Mouse (Mus musculus): ENCODE results near the gene Ceacam20. TPM values are rescaled to one million over a fixed set of nuclear protein-coding genes. Genes with fewer than 3 reads are reported as not detected.
"Not testable (repeated sequence)": the region's sequence is repeated elsewhere in the genome, so short reads cannot be mapped to it uniquely, and the experiment has no call there.

Gene Ceacam20
- polyA plus RNA-seq, 1 experiment from 2014 or later: not detected

GRCm38 (mm10) chr7:19962423-19962822, 2.8 kb upstream of the Ceacam20 start:
- no peak overlapping the region for H3K4me2 ChIP-seq (ENCODE audit: low read length)
- no peaks in the 10 kb centered on the region for H3K9me3 ChIP-seq (replicated peaks; ENCODE audit: control insufficient read depth, low read length)
- 65% methylated on average over 1 of the region's 1 CpGs for WGBS
- H3K36me3 ChIP-seq (ENCODE audit: control insufficient read depth, insufficient read depth, low read length): no peaks in the 10 kb centered on the region
- no peaks in the 10 kb centered on the region for H3K27me3 ChIP-seq (replicated peaks; ENCODE audit: control insufficient read depth, insufficient read depth, low read length)
- no peak overlapping the region for H3K9ac ChIP-seq (ENCODE audit: low read length)
- no peak for DNase-seq (ENCODE audit: low spot score)
- H3K27ac ChIP-seq (ENCODE audit: low read depth, low read length): no peak overlapping the region
- ATAC-seq: no peak
- no peak overlapping the region for H3K4me3 ChIP-seq (ENCODE audit: low read depth, low read length)
- H3K4me1 ChIP-seq (ENCODE audit: control insufficient read depth, insufficient read depth, low read length): no peaks in the 10 kb centered on the region

- WGBS: 75% methylated on average over 3 of the region's 3 CpGs
- Histone ChIP-seq H3K27me3 (replicated peaks; ENCODE audit: control insufficient read depth, insufficient read depth, low read length) (no peaks in the 10 kb centered on the region), H3K4me2 (ENCODE audit: low read length) (no peak overlapping the region), H3K27ac (ENCODE audit: low read depth, low read length) (no peak overlapping the region), H3K4me1 (ENCODE audit: control insufficient read depth, insufficient read depth, low read length) (no peaks in the 10 kb centered on the region), H3K36me3 (ENCODE audit: control insufficient read depth, insufficient read depth, low read length) (no peaks in the 10 kb centered on the region), H3K9me3 (replicated peaks; ENCODE audit: control insufficient read depth, low read length) (0 out of 2 replicates have a peak, but pooled peaks cover 4% of the 10 kb centered on the region), H3K9ac (ENCODE audit: low read length) (no peak overlapping the region), H3K4me3 (ENCODE audit: low read depth, low read length) (no peak overlapping the region)
- ATAC-seq: no peak
- DNase-seq (ENCODE audit: low spot score): no peak
Observed at GRCm38 (mm10) chr7:19969106-19969505, 3.9 kb downstream of the Ceacam20 start.

- no peak overlapping the region for H3K9ac ChIP-seq (ENCODE audit: low read length)
- 96% methylated on average over 4 of the region's 4 CpGs for WGBS
- no peak for ATAC-seq
Observed at GRCm38 (mm10) chr7:19969541-19970090, 4.4 kb downstream of the Ceacam20 start.

GRCm38 (mm10) chr7:19970196-19970595, 5.0 kb downstream of the Ceacam20 start:
- 0 out of 2 replicates have a peak, but pooled peaks cover 4% of the 10 kb centered on the region for H3K9me3 ChIP-seq (replicated peaks; ENCODE audit: control insufficient read depth, low read length)
- H3K4me3 ChIP-seq (ENCODE audit: low read depth, low read length): no peak overlapping the region
- H3K9ac ChIP-seq (ENCODE audit: low read length): no peak overlapping the region
- 91% methylated on average over 8 of the region's 8 CpGs for WGBS
- H3K27ac ChIP-seq (ENCODE audit: low read depth, low read length): no peak overlapping the region
- H3K4me1 ChIP-seq (ENCODE audit: control insufficient read depth, insufficient read depth, low read length): no peaks in the 10 kb centered on the region
- H3K4me2 ChIP-seq (ENCODE audit: low read length): no peak overlapping the region
- DNase-seq (ENCODE audit: low spot score) (no peak), ATAC-seq (no peak)
- no peaks in the 10 kb centered on the region for H3K27me3 ChIP-seq (replicated peaks; ENCODE audit: control insufficient read depth, insufficient read depth, low read length)
- H3K36me3 ChIP-seq (ENCODE audit: control insufficient read depth, insufficient read depth, low read length): no peaks in the 10 kb centered on the region

More at GRCm38 (mm10) chr7:19969541-19970090, 4.4 kb downstream of the Ceacam20 start:
- DNase-seq (ENCODE audit: low spot score): no peak
- H3K27me3 ChIP-seq (replicated peaks; ENCODE audit: control insufficient read depth, insufficient read depth, low read length): no peaks in the 10 kb centered on the region
- no peaks in the 10 kb centered on the region for H3K36me3 ChIP-seq (ENCODE audit: control insufficient read depth, insufficient read depth, low read length)
- 0 out of 2 replicates have a peak, but pooled peaks cover 4% of the 10 kb centered on the region for H3K9me3 ChIP-seq (replicated peaks; ENCODE audit: control insufficient read depth, low read length)
- no peak overlapping the region for H3K4me2 ChIP-seq (ENCODE audit: low read length)
- no peak overlapping the region for H3K4me3 ChIP-seq (ENCODE audit: low read depth, low read length)
- no peaks in the 10 kb centered on the region for H3K4me1 ChIP-seq (ENCODE audit: control insufficient read depth, insufficient read depth, low read length)
- H3K27ac ChIP-seq (ENCODE audit: low read depth, low read length): no peak overlapping the region

GRCm38 (mm10) chr7:19971516-19971915, 6.3 kb downstream of the Ceacam20 start:
- no peak for DNase-seq (ENCODE audit: low spot score)
- no peak overlapping the region for H3K4me3 ChIP-seq (ENCODE audit: low read depth, low read length)
- H3K36me3 ChIP-seq (ENCODE audit: control insufficient read depth, insufficient read depth, low read length): no peaks in the 10 kb centered on the region
- no peak overlapping the region for H3K4me2 ChIP-seq (ENCODE audit: low read length)
- 0 out of 2 replicates have a peak, but pooled peaks cover 4% of the 10 kb centered on the region for H3K9me3 ChIP-seq (replicated peaks; ENCODE audit: control insufficient read depth, low read length)
- H3K27me3 ChIP-seq (replicated peaks; ENCODE audit: control insufficient read depth, insufficient read depth, low read length): no peaks in the 10 kb centered on the region
- 90% methylated on average over 4 of the region's 4 CpGs for WGBS
- ATAC-seq: no peak
- H3K9ac ChIP-seq (ENCODE audit: low read length): no peak overlapping the region
- H3K27ac ChIP-seq (ENCODE audit: low read depth, low read length): no peak overlapping the region
- no peaks in the 10 kb centered on the region for H3K4me1 ChIP-seq (ENCODE audit: control insufficient read depth, insufficient read depth, low read length)

- not testable (repeated sequence) for H3K4me2 ChIP-seq (ENCODE audit: low read length); H3K36me3 ChIP-seq (ENCODE audit: control insufficient read depth, insufficient read depth, low read length); H3K27me3 ChIP-seq (replicated peaks; ENCODE audit: control insufficient read depth, insufficient read depth, low read length); H3K9ac ChIP-seq (ENCODE audit: low read length); ATAC-seq; H3K27ac ChIP-seq (ENCODE audit: low read depth, low read length); H3K9me3 ChIP-seq (replicated peaks; ENCODE audit: control insufficient read depth, low read length); DNase-seq (ENCODE audit: low spot score); H3K4me3 ChIP-seq (ENCODE audit: low read depth, low read length); H3K4me1 ChIP-seq (ENCODE audit: control insufficient read depth, insufficient read depth, low read length)
- 61% methylated on average over 8 of the region's 8 CpGs for WGBS
Observed at GRCm38 (mm10) chr7:19991165-19991564, 26.0 kb downstream of the Ceacam20 start, which contains the start of gene Nlrp9b. TSS of gene Nlrp9b (plus strand) at chr7:19991465.

GRCm38 (mm10) chr7:19996721-19997120, 31.5 kb downstream of the Ceacam20 start:
- H3K4me3 ChIP-seq (ENCODE audit: low read depth, low read length); H3K36me3 ChIP-seq (ENCODE audit: control insufficient read depth, insufficient read depth, low read length); H3K27ac ChIP-seq (ENCODE audit: low read depth, low read length); DNase-seq (ENCODE audit: low spot score); H3K4me2 ChIP-seq (ENCODE audit: low read length); H3K9ac ChIP-seq (ENCODE audit: low read length); H3K9me3 ChIP-seq (replicated peaks; ENCODE audit: control insufficient read depth, low read length); H3K27me3 ChIP-seq (replicated peaks; ENCODE audit: control insufficient read depth, insufficient read depth, low read length); ATAC-seq; H3K4me1 ChIP-seq (ENCODE audit: control insufficient read depth, insufficient read depth, low read length): not testable (repeated sequence)
- 51% methylated on average over 3 of the region's 3 CpGs for WGBS

GRCm38 (mm10) chr7:20009987-20010386, 44.8 kb downstream of the Ceacam20 start:
- Histone ChIP-seq H3K27me3 (replicated peaks; ENCODE audit: control insufficient read depth, insufficient read depth, low read length) (no peaks in the 10 kb centered on the region), H3K9me3 (replicated peaks; ENCODE audit: control insufficient read depth, low read length) (no peaks in the 10 kb centered on the region), H3K4me3 (ENCODE audit: low read depth, low read length) (no peak overlapping the region), H3K9ac (ENCODE audit: low read length) (no peak overlapping the region), H3K27ac (ENCODE audit: low read depth, low read length) (no peak overlapping the region), H3K36me3 (ENCODE audit: control insufficient read depth, insufficient read depth, low read length) (no peaks in the 10 kb centered on the region), H3K4me2 (ENCODE audit: low read length) (no peak overlapping the region), H3K4me1 (ENCODE audit: control insufficient read depth, insufficient read depth, low read length) (no peaks in the 10 kb centered on the region)
- ATAC-seq (no peak), DNase-seq (ENCODE audit: low spot score) (no peak)
- 70% methylated on average over 2 of the region's 2 CpGs for WGBS

Data from forebrain, embryonic 14.5 days (tissue).